Mouse (Mus musculus) kidney, embryonic 14.5 days (tissue): Measurements from ENCODE around the gene Etnk1. TPM values are rescaled to one million over a fixed set of nuclear protein-coding genes. Genes with fewer than 3 reads are reported as not detected.
"Not testable (repeated sequence)": the region's sequence is repeated elsewhere in the genome, so short reads cannot be mapped to it uniquely, and the experiment has no call there.

ENCODE experiments used
- ATAC-seq: fragments of 200-750 bp; cut with Nextera tagmentation; 2 replicates; pipeline ENCODE4 v1.8.0; 2017; ENCODE audit warnings: moderate number of reproducible peaks, mild to moderate bottlenecking, moderate TSS enrichment, moderate library complexity; ENCODE audit not compliant: low FRiP score, low TSS enrichment
- H3K27ac ChIP-seq: fragments of 300-500 bp; sonication (generic); 2 replicates; pipeline ENCODE4 v1.5.1; 2014; ENCODE audit warnings: low read depth, mild to moderate bottlenecking, low read length, moderate library complexity, mixed read lengths
- H3K27me3 ChIP-seq: fragments of 300-500 bp; sonication (generic); 2 replicates; pipeline ENCODE4 v1.6.1; 2014; ENCODE audit warnings: mild to moderate bottlenecking, low read length; ENCODE audit not compliant: control insufficient read depth, insufficient read depth
- H3K36me3 ChIP-seq: fragments of 300-500 bp; sonication (generic); 2 replicates; pipeline ENCODE4 v1.6.1; 2014; ENCODE audit warnings: low read length, mixed read lengths; ENCODE audit not compliant: control insufficient read depth, insufficient read depth
- H3K4me1 ChIP-seq: fragments of 300-500 bp; sonication (generic); 2 replicates; pipeline ENCODE4 v1.6.1; 2014; ENCODE audit warnings: low read length, mixed read lengths; ENCODE audit not compliant: control insufficient read depth, insufficient read depth
- H3K4me2 ChIP-seq: fragments of 300-500 bp; sonication (generic); replicated peaks from 2 replicates; pipeline ENCODE4 v1.6.1; 2014; ENCODE audit warnings: low read depth, mild to moderate bottlenecking, low read length
- H3K4me3 ChIP-seq: fragments of 300-500 bp; sonication (generic); 2 replicates; pipeline ENCODE4 v1.5.1; 2014; ENCODE audit warnings: mild to moderate bottlenecking, low read length
- H3K9ac ChIP-seq: fragments of 300-500 bp; sonication (generic); 2 replicates; pipeline ENCODE4 v1.6.1; 2014; ENCODE audit warnings: low read depth, mild to moderate bottlenecking, low read length, moderate library complexity
- H3K9me3 ChIP-seq: fragments of 300-500 bp; sonication (generic); 2 replicates; pipeline ENCODE4 v1.6.1; 2016; ENCODE audit warnings: low read length; ENCODE audit not compliant: control insufficient read depth
- WGBS: fragments of 180-500 bp; shearing (Covaris S2); extraction: QIAGEN DNeasy Blood & Tissue Kit; methylation state at CpG from one replicate; pipeline ENCODE4 v1.1.7; 2014; 5-methylcytosine and 5-hydroxymethylcytosine counted together
- polyA plus RNA-seq: library from polyadenylated mRNA; unstranded; fragments of >200 nt; fragmentation: Nextera tagmentation; extraction: Ambion mirVana; gene quantifications from 2 replicates; pipeline ENCODE4 v1.2.1, GENCODE M21; 2014

Etnk1 gene
- polyA plus RNA-seq, 1 experiment from 2014 or later, result 33.1 TPM

DNA sequence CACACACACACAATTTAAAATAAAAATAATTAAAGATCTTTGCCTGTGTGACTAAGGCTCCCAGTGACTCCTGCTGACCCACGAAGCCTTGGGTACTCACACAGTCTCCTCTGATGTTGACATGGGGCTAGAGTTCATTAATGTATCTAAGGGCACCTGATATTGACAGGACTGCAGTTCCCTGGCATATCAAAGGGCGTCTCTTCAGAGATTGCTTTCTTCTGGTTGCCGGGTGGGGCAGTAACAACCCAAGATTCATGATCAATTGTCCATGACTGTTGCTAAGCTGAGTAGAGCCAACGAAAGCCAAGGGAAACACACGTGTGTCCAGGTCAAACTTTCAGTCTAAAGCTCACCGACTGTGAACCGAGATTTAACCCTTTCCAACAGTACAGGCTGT, 22.0 kb upstream of the Etnk1 start:
- no peaks in the 10 kb centered on the region for H3K9me3 ChIP-seq
- ATAC-seq, result peak; percentile 71
- H3K36me3 ChIP-seq, result no peaks in the 10 kb centered on the region
- H3K4me1 ChIP-seq, result peaks cover 3% of the 10 kb centered on the region; the same call in 1 of the 2 replicates
- H3K4me3 ChIP-seq, result no peak overlapping the region
- H3K4me2 ChIP-seq, result no peak overlapping the region
- no peak overlapping the region for H3K9ac ChIP-seq
- H3K27ac ChIP-seq, result no peak overlapping the region
- H3K27me3 ChIP-seq, result no peaks in the 10 kb centered on the region
- WGBS, result 30% methylated on average over 7 of the region's 7 CpGs

DNA sequence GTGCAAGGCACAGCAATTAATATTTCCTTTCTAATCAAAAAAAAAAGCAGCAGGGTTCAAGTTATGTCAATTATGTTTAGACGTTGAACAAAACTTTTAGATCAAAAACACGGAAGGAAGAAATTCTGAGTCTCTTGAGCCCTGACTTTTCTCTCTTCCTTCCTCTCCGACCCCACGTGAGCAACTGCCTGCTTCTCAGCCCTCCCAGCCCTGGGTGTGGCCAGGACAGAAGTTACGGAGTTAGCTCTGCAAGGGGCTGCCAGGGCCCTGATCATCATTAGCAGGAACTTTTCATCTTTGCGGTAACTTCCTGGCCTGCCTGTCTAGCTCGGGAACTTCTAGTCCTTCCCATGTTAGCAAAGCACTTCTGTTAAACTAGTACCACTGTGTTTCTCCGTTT, 20.3 kb upstream of the Etnk1 start:
- Histone ChIP-seq H3K9ac (no peak overlapping the region), H3K27ac (no peak overlapping the region), H3K4me1 (peaks cover 8% of the 10 kb centered on the region; the same call in 1 of the 2 replicates), H3K4me3 (no peak overlapping the region), H3K9me3 (no peaks in the 10 kb centered on the region), H3K27me3 (no peaks in the 10 kb centered on the region), H3K4me2 (no peak overlapping the region), H3K36me3 (no peaks in the 10 kb centered on the region)
- 58% methylated on average over 8 of the region's 8 CpGs for WGBS
- ATAC-seq, result no peak

DNA sequence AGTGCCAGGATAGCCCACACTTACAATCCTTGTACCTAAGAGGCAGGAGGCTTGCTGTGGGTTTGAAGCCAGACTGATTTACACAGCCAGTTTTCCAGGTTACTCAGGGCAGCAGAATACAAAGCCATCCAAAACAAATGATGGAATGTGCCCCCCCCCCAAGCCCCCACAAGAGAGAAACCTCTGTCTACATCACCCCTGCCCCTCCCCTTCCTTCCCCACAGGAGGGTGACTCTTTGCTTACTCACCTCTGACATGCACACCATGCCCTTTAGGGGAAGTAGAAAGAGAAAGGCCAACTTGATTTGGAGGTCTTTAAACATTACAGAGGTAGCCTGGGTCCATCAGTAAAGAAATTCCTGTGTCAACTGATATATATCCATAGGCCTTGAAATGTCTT, 18.2 kb upstream of the Etnk1 start:
- H3K9me3 ChIP-seq, result no peaks in the 10 kb centered on the region
- H3K4me3 ChIP-seq, result no peak overlapping the region
- H3K4me1 ChIP-seq, result peaks cover 23% of the 10 kb centered on the region
- no peak for ATAC-seq
- H3K27ac ChIP-seq, result no peak overlapping the region
- no peaks in the 10 kb centered on the region for H3K36me3 ChIP-seq
- H3K27me3 ChIP-seq, result no peaks in the 10 kb centered on the region
- H3K9ac ChIP-seq, result no peak overlapping the region
- H3K4me2 ChIP-seq, result no peak overlapping the region

DNA sequence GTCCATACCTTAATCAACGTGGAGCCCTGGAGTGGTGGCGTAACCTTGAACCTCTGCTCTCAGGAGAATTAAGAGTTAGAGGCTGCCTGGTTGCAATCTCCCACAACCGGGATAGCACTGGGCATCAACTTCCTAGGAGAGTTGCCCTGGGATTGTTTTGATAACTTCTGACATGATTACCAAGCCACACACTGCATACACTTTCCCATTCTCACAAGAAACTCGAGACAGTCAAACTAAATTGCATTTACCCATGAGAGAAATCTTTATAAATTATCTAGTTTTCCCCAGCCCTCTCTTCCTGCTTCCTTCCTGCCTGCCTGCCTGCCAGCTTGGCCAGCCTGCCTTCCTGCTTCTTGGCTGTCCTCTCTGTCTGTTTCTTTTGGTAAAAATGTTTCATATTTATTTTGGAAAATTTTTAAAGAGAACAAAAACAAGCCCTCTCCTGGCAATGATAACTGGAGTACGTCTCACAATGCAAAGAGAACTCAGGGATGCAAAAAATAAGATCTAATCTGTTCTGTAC, 17.2 kb upstream of the Etnk1 start:
- Histone ChIP-seq H3K4me2 (no peak overlapping the region), H3K27me3 (no peaks in the 10 kb centered on the region), H3K9me3 (no peaks in the 10 kb centered on the region), H3K9ac (no peak overlapping the region), H3K36me3 (no peaks in the 10 kb centered on the region), H3K4me1 (peaks cover 29% of the 10 kb centered on the region), H3K27ac (peak overlapping the region; percentile 38; the same call in 1 of the 2 replicates), H3K4me3 (no peak overlapping the region)
- no peak for ATAC-seq
- 33% methylated on average over 5 of the region's 5 CpGs for WGBS

DNA sequence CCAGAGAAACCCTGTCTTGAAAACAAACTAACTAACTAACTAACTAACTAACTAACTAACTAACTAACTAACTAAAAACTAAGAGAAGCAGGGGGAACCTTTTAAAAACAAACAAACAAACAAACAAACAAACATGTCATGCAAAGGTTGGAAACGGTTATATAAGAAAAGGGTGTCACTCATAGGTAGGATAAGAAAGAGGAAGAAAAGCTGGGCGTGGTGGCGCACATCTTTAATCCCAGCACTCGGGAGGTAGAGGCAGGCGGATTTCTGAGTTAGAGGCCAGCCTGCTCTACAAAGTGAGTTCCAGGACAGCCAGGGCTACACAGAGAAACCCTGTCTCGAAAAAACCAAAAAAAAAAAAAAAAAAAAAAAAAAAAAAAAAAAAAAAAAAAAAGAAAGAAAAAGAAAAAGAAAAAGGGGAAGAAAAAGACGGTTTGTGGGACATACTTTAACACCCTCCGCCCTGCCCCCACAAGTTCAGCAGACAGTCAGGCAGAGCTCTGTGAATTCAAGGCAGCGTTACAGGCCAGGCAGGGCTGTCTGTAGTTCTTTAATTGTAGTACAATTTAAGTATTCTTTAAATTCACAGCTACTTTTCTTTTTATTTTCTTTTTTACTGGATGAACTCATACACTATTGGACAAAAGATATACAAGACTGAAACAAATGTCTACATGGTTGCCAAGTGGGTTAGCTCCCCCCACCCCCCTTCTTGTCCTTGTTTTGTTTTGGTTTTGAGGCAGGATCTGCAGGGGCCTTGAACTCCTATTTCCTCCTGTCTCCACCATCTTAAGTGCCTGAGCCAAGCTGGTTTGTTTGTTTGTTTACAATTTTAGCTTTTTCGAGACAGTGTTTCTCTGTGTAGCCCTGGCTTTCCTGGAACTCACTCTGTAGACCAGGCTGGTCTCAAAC, 15.7 kb upstream of the Etnk1 start:
- WGBS, result 75% methylated on average over 10 of the region's 10 CpGs
- H3K9me3 ChIP-seq, H3K4me2 ChIP-seq, H3K36me3 ChIP-seq, H3K9ac ChIP-seq, H3K27ac ChIP-seq, H3K4me3 ChIP-seq, H3K27me3 ChIP-seq, ATAC-seq: not testable (repeated sequence)
- peaks cover 29% of the 10 kb centered on the region for H3K4me1 ChIP-seq

DNA sequence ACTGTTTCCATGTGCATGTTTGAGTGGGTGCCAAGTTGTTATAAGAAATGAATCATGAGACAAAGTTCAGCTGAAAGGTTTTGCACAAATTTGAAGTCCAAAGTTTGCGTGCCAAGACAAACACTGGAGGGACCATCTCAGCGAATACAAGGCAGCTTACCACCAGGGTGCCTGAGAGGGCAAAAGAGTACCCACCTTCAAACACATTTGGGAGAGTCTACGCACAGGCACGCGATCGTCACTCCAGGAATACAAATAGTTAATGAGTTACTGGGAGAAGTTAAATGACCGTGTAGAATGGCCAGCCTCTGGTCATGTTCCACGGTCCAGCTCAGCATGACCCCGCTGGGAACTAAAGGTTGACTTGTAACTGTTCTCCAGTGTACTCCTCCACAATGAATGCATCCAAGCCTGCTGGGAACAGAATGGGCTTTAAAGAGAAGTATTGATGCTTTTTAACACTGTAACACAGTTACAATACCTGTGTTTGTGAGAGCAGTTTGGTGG, 14.6 kb upstream of the Etnk1 start:
- no peaks in the 10 kb centered on the region for H3K9me3 ChIP-seq
- WGBS, result 7% methylated on average over 9 of the region's 9 CpGs
- no peak overlapping the region; the same call in 1 of the 2 replicates for H3K4me2 ChIP-seq
- ATAC-seq, result peak; percentile 75
- peaks cover 29% of the 10 kb centered on the region for H3K4me1 ChIP-seq
- peak overlapping the region; percentile 57 for H3K27ac ChIP-seq
- no peaks in the 10 kb centered on the region for H3K36me3 ChIP-seq
- no peak overlapping the region for H3K4me3 ChIP-seq
- no peaks in the 10 kb centered on the region for H3K27me3 ChIP-seq
- H3K9ac ChIP-seq, result no peak overlapping the region

DNA sequence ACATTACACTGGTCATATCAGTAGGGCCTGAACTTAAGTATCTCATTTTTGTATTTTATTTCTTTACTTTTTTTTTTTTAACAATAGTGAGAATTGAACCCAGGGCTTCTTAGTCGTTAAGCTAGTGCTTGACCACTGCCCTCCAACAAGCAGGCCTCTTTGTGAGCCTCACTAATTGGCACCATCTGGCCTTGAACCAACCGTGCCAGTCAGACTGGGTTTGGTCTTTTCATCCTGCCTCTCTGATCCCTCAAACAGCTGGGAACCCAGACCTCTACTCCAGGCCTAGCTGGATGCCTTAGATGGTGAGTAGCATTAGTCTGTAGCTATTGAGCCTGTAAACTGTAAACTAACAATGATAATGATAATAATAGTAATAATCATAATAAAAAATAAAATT, 13.9 kb upstream of the Etnk1 start:
- WGBS, result 30% methylated on average over 2 of the region's 2 CpGs
- Histone ChIP-seq H3K4me3 (no peak overlapping the region), H3K4me2 (no peak overlapping the region), H3K27ac (peak overlapping the region; percentile 57), H3K9ac (no peak overlapping the region), H3K9me3 (no peaks in the 10 kb centered on the region), H3K27me3 (no peaks in the 10 kb centered on the region), H3K36me3 (no peaks in the 10 kb centered on the region), H3K4me1 (peaks cover 29% of the 10 kb centered on the region)
- ATAC-seq, result no peak

DNA sequence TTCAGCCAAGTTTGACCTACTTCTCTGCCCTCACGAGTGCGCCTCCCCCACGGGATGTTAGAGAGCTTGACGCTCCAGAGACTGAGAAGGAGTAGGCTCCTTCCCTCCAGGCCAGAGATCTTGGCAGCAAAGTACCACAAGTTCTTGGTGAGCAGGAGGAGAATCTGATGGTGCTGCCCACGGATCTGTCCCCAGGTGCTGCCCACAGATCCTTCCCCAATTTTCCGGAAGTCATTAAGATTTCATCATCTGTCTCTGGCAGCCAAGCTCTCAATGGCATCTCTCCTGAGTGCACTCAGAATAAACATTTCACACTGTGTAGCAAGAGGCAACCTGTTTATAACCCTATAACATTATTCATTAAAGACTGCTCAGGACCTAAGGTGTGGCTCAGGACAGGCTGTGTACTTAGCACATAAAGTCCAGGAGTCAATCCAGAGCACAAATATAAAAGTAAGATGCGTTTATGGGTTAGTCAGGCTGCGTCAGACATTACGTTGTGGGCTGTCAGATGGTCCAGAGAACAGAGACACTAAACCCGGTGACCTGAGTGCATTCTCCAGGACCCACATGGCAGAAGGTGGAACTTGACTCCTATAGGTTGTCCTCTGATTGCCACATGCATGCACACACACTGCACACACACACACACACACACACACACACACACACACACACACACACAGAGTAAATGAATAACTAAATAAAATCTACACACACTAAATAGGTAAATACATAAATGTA, 13.1 kb upstream of the Etnk1 start:
- no peaks in the 10 kb centered on the region for H3K9me3 ChIP-seq
- ATAC-seq, result no peak
- WGBS, result 33% methylated on average over 10 of the region's 10 CpGs
- H3K36me3 ChIP-seq, result no peaks in the 10 kb centered on the region
- H3K4me1 ChIP-seq, result peaks cover 29% of the 10 kb centered on the region
- H3K27ac ChIP-seq, result no peak overlapping the region
- no peak overlapping the region for H3K4me3 ChIP-seq
- no peaks in the 10 kb centered on the region for H3K27me3 ChIP-seq
- no peak overlapping the region for H3K9ac ChIP-seq
- no peak overlapping the region for H3K4me2 ChIP-seq
